Mouse (Mus musculus) erythroblast, embryonic 14.5 days (primary cell): ENCODE results near the gene Ccl8. TPM values are rescaled to one million over a fixed set of nuclear protein-coding genes. Genes with fewer than 3 reads are reported as not detected.

Experiments used
- H3K27me3 ChIP-seq: 2 replicates; pipeline ENCODE4 v1.6.1; 2012; ENCODE audit warnings: inconsistent platforms; ENCODE audit not compliant: control insufficient read depth
- H3K36me3 ChIP-seq: 2 replicates; pipeline ENCODE4 v1.6.1; 2012; ENCODE audit warnings: mild to moderate bottlenecking, inconsistent platforms; ENCODE audit not compliant: control insufficient read depth
- H3K4me1 ChIP-seq: 2 replicates; pipeline ENCODE4 v1.6.1; 2012; ENCODE audit warnings: inconsistent platforms; ENCODE audit not compliant: control insufficient read depth
- H3K4me3 ChIP-seq: replicated peaks from 2 replicates; pipeline ENCODE3; 2012; ENCODE audit warnings: moderate library complexity, mild to moderate bottlenecking, inconsistent platforms
- H3K9me3 ChIP-seq: 2 replicates; pipeline ENCODE4 v1.6.1; 2012; ENCODE audit warnings: low read length, inconsistent platforms, mixed read lengths; ENCODE audit not compliant: control insufficient read depth
- GATA1 ChIP-seq: IDR thresholded peaks from 2 replicates; pipeline ENCODE4 v1.6.1; 2012; ENCODE audit warnings: low read length, inconsistent platforms, mixed read lengths
- TAL1 ChIP-seq: IDR thresholded peaks from 3 replicates; pipeline ENCODE4 v1.6.1; 2012; ENCODE audit warnings: low read length, inconsistent platforms, mixed read lengths
- polyA plus RNA-seq: library from polyadenylated mRNA; stranded (reverse); fragments of >175 nt; gene quantifications from 2 replicates; pipeline ENCODE4 v1.2.3, GENCODE M21; 2012

The Ccl8 gene
- polyA plus RNA-seq = not detected in 2 replicates

GRCm38 (mm10) chr11:82114885-82115284 is at the start of gene Ccl8:
Ccl8 (plus strand) TSS chr11:82115185.
- Histone ChIP-seq H3K27me3 (no peaks in the 10 kb centered on the region), H3K9me3 (no peaks in the 10 kb centered on the region), H3K4me3 (no peak within 1 kb of the TSS), H3K4me1 (no peaks in the 10 kb centered on the region), H3K36me3 (no peaks in the 10 kb centered on the region)
- TF ChIP-seq GATA1 = no peak

DNA sequence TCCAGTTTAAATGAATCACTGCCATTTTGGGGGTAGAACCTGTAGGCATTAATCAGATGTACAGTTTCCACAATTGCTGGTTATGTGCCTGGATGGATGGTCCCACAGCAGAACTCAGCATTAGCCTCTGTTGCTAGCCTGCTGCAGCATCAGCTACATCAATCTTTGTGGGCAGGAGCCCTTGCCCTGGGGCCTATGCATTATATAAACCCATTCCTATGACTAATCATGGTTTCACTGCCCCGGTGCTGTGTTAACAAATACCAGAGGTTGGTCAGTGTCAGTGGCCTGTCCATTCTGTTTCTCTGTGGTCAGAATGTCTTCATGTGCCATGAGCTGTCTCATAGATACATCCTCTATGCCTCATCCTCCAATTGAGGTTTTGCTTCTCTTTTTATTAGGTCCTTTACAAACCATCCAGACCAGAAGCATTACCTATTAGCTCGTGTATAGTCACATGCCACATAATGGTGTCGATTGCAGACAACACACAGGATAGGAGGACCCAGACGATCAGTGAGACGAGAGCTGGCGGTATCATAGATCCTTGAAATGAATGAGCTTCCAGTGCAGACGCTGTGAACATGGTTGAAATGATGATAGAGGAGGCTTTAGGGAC is 47.9 kb upstream of the Ccl8 start:
- TF ChIP-seq TAL1 (no peak), GATA1 (no peak)
- Histone ChIP-seq H3K9me3 (no peaks in the 10 kb centered on the region), H3K4me3 (no peak overlapping the region), H3K27me3 (no peaks in the 10 kb centered on the region), H3K4me1 (no peaks in the 10 kb centered on the region), H3K36me3 (no peaks in the 10 kb centered on the region)

DNA sequence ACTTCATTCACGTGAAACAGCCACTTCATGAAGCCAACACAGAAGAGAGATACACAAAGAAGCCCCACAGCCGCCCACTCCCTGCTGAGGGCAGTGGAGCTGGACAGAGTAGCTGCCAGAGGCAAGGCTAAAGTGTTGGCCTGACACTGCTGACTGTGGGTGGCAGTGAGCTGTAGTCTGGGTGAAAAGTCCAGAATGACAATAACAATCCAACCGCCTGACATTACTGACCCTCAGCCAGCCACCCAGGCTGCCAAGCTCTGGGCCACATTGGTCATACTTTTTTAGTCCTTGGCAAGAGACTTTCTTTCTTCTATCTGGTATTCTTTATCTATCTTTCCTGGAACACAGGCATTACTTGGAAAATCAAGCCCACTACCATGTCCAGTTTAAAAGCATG is 43.9 kb upstream of the Ccl8 start:
- H3K9me3 ChIP-seq = peaks cover 3% of the 10 kb centered on the region; the same call in 1 of the 2 replicates
- no peaks in the 10 kb centered on the region for H3K4me1 ChIP-seq
- no peak overlapping the region for H3K4me3 ChIP-seq
- H3K27me3 ChIP-seq = no peaks in the 10 kb centered on the region
- no peaks in the 10 kb centered on the region for H3K36me3 ChIP-seq
- TF ChIP-seq TAL1 = no peak
- no peak for TF ChIP-seq GATA1

GRCm38 (mm10) chr11:82072374-82072773 is 42.6 kb upstream of the Ccl8 start:
- Histone ChIP-seq H3K4me1 (no peaks in the 10 kb centered on the region), H3K9me3 (peaks cover 3% of the 10 kb centered on the region), H3K36me3 (no peaks in the 10 kb centered on the region), H3K27me3 (no peaks in the 10 kb centered on the region), H3K4me3 (no peak overlapping the region)
- TF ChIP-seq GATA1 (no peak), TAL1 (no peak)

DNA sequence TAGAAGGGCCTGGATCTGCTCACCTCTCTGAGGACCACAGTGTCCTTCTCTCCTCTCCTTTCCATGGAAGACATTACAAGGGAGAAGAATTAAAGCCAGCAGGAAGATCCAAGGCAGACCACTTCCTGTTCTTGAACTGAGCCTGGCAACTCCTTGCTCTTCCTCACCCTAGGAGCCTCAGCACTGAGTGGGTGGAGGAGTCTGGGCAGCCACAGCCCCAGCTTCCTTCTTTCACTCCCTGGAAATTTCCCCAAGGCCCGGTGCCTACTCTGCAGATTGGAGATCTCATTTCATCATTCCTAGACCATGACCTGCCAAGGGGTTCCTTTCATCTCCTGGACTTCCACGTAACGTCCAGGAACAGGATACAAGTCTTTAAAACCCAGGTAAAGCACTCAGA is 42.0 kb upstream of the Ccl8 start:
- no peaks in the 10 kb centered on the region for H3K4me1 ChIP-seq
- no peaks in the 10 kb centered on the region for H3K36me3 ChIP-seq
- no peak for TF ChIP-seq TAL1
- H3K9me3 ChIP-seq = peaks cover 3% of the 10 kb centered on the region
- H3K4me3 ChIP-seq = no peak overlapping the region
- no peaks in the 10 kb centered on the region for H3K27me3 ChIP-seq

DNA sequence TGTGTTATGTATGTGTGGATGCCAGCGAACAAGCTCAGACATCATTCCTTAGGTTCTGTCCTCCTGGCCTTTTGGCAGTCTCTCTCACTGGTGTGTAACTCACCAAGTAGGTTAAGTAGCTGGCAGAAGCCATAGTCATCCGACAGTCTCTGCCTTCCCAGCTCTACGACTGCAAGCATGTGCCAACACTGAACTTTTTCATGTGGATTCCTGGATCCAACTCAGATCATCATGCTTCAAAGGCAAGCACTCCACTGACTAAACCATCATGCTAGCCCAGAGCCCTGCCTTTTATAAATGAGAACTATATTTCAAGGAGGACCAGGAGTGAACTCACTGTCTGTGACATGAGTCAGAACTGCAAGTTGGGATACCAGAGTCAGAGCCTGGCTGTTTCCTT is 41.3 kb upstream of the Ccl8 start:
- H3K4me1 ChIP-seq = no peaks in the 10 kb centered on the region
- H3K36me3 ChIP-seq = no peaks in the 10 kb centered on the region
- H3K9me3 ChIP-seq = peaks cover 3% of the 10 kb centered on the region
- TF ChIP-seq GATA1 (no peak), TAL1 (no peak)
- no peaks in the 10 kb centered on the region for H3K27me3 ChIP-seq
- H3K4me3 ChIP-seq = no peak overlapping the region

GRCm38 (mm10) chr11:82077031-82077430 is 38.0 kb upstream of the Ccl8 start:
- Histone ChIP-seq H3K36me3 (no peaks in the 10 kb centered on the region), H3K9me3 (peaks cover 3% of the 10 kb centered on the region), H3K4me1 (no peaks in the 10 kb centered on the region), H3K27me3 (no peaks in the 10 kb centered on the region), H3K4me3 (no peak overlapping the region)
- no peak for TF ChIP-seq GATA1
- no peak for TF ChIP-seq TAL1

- no peak for TF ChIP-seq TAL1
- TF ChIP-seq GATA1 = no peak
- no peaks in the 10 kb centered on the region for H3K4me1 ChIP-seq
- no peak overlapping the region for H3K4me3 ChIP-seq
- H3K36me3 ChIP-seq = no peaks in the 10 kb centered on the region
- peaks cover 3% of the 10 kb centered on the region for H3K9me3 ChIP-seq
- H3K27me3 ChIP-seq = no peaks in the 10 kb centered on the region
Measured at GRCm38 (mm10) chr11:82078136-82078730, 36.8 kb upstream of the Ccl8 start.

- Histone ChIP-seq H3K27me3 (no peaks in the 10 kb centered on the region), H3K4me3 (no peak overlapping the region), H3K9me3 (peaks cover 3% of the 10 kb centered on the region), H3K36me3 (no peaks in the 10 kb centered on the region), H3K4me1 (no peaks in the 10 kb centered on the region)
- TF ChIP-seq GATA1 (no peak), TAL1 (no peak)
Measured at GRCm38 (mm10) chr11:82080865-82081264, 34.1 kb upstream of the Ccl8 start.

DNA sequence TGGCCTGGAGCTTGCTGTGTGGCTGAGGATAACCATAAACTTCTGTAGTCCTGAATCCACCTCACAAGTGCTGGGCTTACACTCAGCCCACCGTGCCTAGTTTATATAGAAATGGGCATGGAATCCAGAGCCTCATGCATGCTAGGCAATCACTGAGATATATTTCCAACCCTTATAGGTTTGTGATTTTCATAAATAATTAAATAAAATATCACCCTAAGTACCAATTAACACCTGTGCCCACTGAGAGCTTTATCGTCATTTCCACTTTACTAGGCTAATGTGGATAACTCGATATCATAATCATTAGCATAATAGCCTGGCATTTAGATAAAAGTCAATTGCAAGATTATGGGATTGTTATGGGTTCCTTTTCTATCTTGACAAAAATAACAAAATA is 30.6 kb upstream of the Ccl8 start:
- H3K4me1 ChIP-seq = no peaks in the 10 kb centered on the region
- H3K27me3 ChIP-seq = no peaks in the 10 kb centered on the region
- no peak overlapping the region for H3K4me3 ChIP-seq
- H3K9me3 ChIP-seq = no peaks in the 10 kb centered on the region
- TF ChIP-seq GATA1 (no peak), TAL1 (no peak)
- no peaks in the 10 kb centered on the region for H3K36me3 ChIP-seq
